Mouse (Mus musculus) heart, embryonic 16.5 days (tissue): ENCODE measurements around the gene Serpinc1. TPM values are rescaled to one million over a fixed set of nuclear protein-coding genes. Genes with fewer than 3 reads are reported as not detected.

Experiments
- ATAC-seq: fragments of 200-750 bp; cut with Nextera tagmentation; replicated peaks from 2 replicates; pipeline ENCODE4 v1.8.0; 2017; ENCODE audit warnings: moderate number of reproducible peaks; ENCODE audit not compliant: insufficient read depth, low FRiP score; ENCODE audit errors: extremely low read depth
- H3K27ac ChIP-seq: fragments of 300-500 bp; sonication (generic); 2 replicates; pipeline ENCODE4 v1.5.1; 2014; ENCODE audit warnings: mild to moderate bottlenecking, low read length, control low read depth, moderate library complexity
- H3K27me3 ChIP-seq: fragments of 300-500 bp; sonication (generic); 2 replicates; pipeline ENCODE4 v1.6.1; 2014; ENCODE audit warnings: low read length, mixed read lengths; ENCODE audit not compliant: control insufficient read depth, insufficient read depth
- H3K36me3 ChIP-seq: fragments of 300-500 bp; sonication (generic); 2 replicates; pipeline ENCODE4 v1.6.1; 2014; ENCODE audit not compliant: control insufficient read depth, insufficient read depth
- H3K4me1 ChIP-seq: fragments of 300-500 bp; sonication (generic); 2 replicates; pipeline ENCODE4 v1.6.1; 2014; ENCODE audit warnings: low read length, mixed read lengths; ENCODE audit not compliant: control insufficient read depth, insufficient read depth
- H3K4me2 ChIP-seq: fragments of 300-500 bp; sonication (generic); 2 replicates; pipeline ENCODE4 v1.6.1; 2014; ENCODE audit warnings: low read depth, mild to moderate bottlenecking, control low read depth, low read length
- H3K4me3 ChIP-seq: fragments of 300-500 bp; sonication (generic); 2 replicates; pipeline ENCODE4 v1.5.1; 2014; ENCODE audit warnings: mild to moderate bottlenecking, control low read depth, low read length
- H3K9ac ChIP-seq: fragments of 300-500 bp; sonication (generic); 2 replicates; pipeline ENCODE4 v1.6.1; 2014; ENCODE audit warnings: low read length, control low read depth
- H3K9me3 ChIP-seq: fragments of 300-500 bp; sonication (generic); replicated peaks from 2 replicates; pipeline ENCODE4 v1.6.1; 2016; ENCODE audit warnings: low read length; ENCODE audit not compliant: control insufficient read depth
- WGBS: fragments of 180-500 bp; shearing (Covaris S2); extraction: QIAGEN DNeasy Blood & Tissue Kit; methylation state at CpG from one replicate; pipeline ENCODE4 v1.1.7; 2014; 5-methylcytosine and 5-hydroxymethylcytosine counted together
- polyA plus RNA-seq: library from polyadenylated mRNA; unstranded; fragments of >200 nt; fragmentation: Nextera tagmentation; extraction: Ambion mirVana; gene quantifications from 2 replicates; pipeline ENCODE4 v1.2.1, GENCODE M21; 2015

The Serpinc1 gene
- polyA plus RNA-seq, 1 experiment from 2014 or later = 2.0 TPM

DNA sequence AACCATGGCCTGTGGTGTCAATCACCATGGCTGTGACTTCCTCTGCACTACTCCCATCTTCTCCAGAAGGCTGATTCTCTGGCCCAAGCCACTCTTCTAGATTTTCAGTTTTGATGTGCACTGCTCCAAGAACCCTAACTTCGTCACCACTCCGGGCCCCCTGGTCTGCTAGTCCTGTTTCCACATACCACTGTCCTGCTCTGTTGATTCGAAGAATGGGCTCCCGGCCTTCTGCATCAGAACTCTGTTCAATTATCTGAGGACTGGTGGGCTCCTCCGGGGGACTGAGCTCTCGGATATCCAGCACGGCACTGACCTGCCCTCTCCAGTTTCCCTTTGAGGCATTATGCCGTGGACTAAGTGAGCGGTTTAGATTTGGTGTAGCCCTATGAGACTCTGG is 53.5 kb downstream of the Serpinc1 start:
- Histone ChIP-seq H3K36me3 (peaks cover 31% of the 10 kb centered on the region), H3K9ac (no peak overlapping the region), H3K4me2 (no peak overlapping the region), H3K27me3 (no peaks in the 10 kb centered on the region), H3K9me3 (no peaks in the 10 kb centered on the region), H3K4me1 (peaks cover 14% of the 10 kb centered on the region), H3K4me3 (no peak overlapping the region), H3K27ac (no peak overlapping the region)
- 94% methylated on average over 9 of the region's 9 CpGs for WGBS
- no peak for ATAC-seq

DNA sequence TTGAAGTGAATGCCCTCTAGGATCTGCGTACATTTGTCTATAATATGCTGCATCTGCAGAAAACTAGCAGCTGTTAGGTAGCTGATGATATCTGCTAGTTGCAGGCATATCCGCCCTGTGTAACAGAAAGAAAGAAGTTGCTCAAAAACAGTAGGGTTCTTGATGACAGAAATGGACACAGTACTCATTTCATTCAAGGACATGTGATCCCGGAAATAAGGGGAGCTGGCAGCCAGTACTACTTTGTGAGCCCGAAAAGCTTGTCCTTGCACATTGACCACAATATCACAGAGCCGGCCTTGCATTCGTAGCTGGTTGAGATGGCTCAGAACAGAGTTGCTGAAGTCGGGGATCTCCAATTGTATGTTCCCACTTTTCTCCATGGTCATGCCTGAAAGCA is 54.0 kb downstream of the Serpinc1 start:
- no peak overlapping the region for H3K4me2 ChIP-seq
- H3K4me1 ChIP-seq = peaks cover 16% of the 10 kb centered on the region
- no peak overlapping the region for H3K9ac ChIP-seq
- no peaks in the 10 kb centered on the region for H3K9me3 ChIP-seq
- WGBS = 88% methylated on average over 7 of the region's 7 CpGs
- H3K36me3 ChIP-seq = peaks cover 32% of the 10 kb centered on the region
- no peak for ATAC-seq
- H3K4me3 ChIP-seq = no peak overlapping the region
- no peak overlapping the region for H3K27ac ChIP-seq
- H3K27me3 ChIP-seq = no peaks in the 10 kb centered on the region

DNA sequence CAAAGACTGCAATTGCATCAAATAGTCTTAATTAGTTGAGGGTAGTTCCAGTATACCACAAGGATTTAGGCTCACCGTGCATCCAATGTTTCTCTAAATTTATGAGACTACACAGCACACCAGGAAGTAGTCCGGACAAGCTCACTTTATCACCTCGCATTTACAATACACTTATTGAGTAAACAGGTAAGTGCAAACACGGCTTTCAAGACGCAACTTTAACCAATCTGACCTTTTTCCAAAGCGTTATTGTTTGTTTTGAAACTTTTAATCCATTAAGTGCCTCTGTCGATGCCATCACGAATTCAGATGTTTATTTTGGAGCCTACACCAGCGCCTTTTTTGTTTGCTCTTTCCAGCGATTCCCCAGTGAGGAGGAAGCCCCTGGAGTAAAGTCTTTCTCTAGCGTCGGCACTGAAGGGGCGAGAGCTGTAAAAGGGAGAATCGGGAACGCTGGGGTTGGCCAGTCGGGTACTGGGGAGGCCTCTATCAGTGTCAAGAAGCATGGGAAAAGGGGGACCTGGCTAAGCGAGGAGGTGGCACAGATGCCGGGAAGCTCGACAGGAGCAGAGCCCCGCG is 55.6 kb downstream of the Serpinc1 start:
- no peaks in the 10 kb centered on the region for H3K27me3 ChIP-seq
- peaks cover 22% of the 10 kb centered on the region for H3K4me1 ChIP-seq
- peak overlapping the region; percentile 74 for H3K4me3 ChIP-seq
- peaks cover 45% of the 10 kb centered on the region for H3K36me3 ChIP-seq
- H3K9me3 ChIP-seq = no peaks in the 10 kb centered on the region
- peak overlapping the region; percentile 84 for H3K4me2 ChIP-seq
- no peak for ATAC-seq
- H3K9ac ChIP-seq = peak overlapping the region; percentile 83
- H3K27ac ChIP-seq = peak overlapping the region; percentile 88
- under 1% methylated on average over 21 of the region's 21 CpGs for WGBS

DNA sequence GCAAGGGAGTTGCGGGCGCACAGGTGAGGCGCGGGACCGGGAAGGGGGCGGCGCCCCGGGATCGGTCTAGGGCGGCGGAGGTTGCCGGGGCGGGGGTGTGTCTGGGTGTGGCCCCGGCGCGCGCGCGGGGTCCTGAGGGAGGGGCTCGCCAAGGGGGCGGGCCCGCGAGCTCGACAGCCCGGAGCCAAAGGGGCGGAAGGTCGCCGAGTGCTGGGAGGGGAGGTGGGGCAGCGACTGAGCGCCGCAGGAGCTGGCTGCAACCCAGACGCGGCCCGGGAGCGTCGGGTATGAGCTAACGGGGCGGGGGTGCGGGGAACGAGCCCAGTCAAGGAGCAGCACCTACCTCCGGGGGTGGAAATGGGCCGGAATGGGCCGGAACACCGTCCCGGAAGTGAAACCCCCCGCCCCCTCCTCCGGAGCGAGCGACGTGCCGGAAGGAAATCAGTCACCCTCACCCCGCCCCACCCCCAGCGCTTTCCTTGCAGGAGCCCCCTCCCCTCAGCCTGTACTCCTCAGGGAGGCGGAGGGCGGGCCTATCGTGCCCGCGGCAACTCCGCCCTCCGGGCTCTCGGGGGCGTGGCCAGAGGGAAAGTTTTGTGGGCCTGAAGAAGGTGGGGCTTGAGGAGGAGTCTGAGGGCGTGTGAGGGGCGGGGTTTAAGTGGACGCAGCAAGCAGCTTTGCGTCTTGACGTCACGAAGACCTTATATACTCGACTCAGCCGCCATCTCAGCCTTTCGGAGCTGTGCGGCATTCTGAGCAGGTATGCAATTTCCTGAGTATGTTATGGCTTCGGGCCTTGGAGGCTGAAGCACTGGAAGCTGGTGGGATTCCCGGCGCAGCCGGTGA is 56.3 kb downstream of the Serpinc1 start, which contains the start of gene Zbtb37:
Gene Zbtb37 (minus strand): TSS at position 415 of the 846 bp plus-strand sequence.
- 1% methylated on average over 70 of the region's 76 CpGs for WGBS

DNA sequence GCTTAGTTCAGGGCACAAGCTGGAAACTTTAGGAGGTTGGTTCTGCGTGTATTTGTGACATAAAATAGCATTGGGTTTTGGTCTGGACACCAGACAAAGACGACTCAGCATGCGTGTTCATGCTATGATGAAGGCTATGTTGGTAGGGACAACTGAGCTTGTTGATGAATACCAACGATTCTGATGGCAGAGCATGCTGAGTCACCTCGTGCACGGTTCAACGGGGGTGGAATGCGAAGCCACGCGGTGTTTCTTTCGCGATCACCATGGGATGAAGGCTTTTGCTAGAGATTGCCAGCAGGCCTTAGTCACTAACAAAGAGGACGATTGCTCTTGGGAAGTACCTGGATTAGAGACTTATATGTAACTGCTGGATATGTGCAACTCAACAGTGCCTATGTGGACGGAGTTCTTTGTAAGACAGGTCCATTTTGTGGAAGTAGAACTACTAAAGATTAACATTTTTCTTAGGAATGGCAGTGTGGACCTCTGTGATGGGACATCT is 56.9 kb downstream of the Serpinc1 start:
- Histone ChIP-seq H3K4me2 (peak overlapping the region; percentile 91), H3K4me1 (peaks cover 22% of the 10 kb centered on the region), H3K27me3 (no peaks in the 10 kb centered on the region), H3K4me3 (peak overlapping the region; percentile 74), H3K36me3 (peaks cover 43% of the 10 kb centered on the region), H3K27ac (peak overlapping the region; percentile 88), H3K9ac (peak overlapping the region; percentile 90), H3K9me3 (no peaks in the 10 kb centered on the region)
- WGBS = 0% methylated on average over 14 of the region's 14 CpGs
- no peak for ATAC-seq

More for the DNA sequence above, 56.3 kb downstream of the Serpinc1 start, which contains the start of gene Zbtb37:
- H3K36me3 ChIP-seq = peaks cover 45% of the 10 kb centered on the region
- H3K4me3 ChIP-seq = peak within 1 kb of the TSS; percentile 74
- peaks cover 22% of the 10 kb centered on the region for H3K4me1 ChIP-seq
- H3K9ac ChIP-seq = peak within 1 kb of the TSS; percentile 90
- peak within 1 kb of the TSS; percentile 91 for H3K4me2 ChIP-seq
- H3K27ac ChIP-seq = peak within 1 kb of the TSS; percentile 88
- H3K9me3 ChIP-seq = no peaks in the 10 kb centered on the region
- no peaks in the 10 kb centered on the region for H3K27me3 ChIP-seq
- peak; percentile 90 for ATAC-seq

DNA sequence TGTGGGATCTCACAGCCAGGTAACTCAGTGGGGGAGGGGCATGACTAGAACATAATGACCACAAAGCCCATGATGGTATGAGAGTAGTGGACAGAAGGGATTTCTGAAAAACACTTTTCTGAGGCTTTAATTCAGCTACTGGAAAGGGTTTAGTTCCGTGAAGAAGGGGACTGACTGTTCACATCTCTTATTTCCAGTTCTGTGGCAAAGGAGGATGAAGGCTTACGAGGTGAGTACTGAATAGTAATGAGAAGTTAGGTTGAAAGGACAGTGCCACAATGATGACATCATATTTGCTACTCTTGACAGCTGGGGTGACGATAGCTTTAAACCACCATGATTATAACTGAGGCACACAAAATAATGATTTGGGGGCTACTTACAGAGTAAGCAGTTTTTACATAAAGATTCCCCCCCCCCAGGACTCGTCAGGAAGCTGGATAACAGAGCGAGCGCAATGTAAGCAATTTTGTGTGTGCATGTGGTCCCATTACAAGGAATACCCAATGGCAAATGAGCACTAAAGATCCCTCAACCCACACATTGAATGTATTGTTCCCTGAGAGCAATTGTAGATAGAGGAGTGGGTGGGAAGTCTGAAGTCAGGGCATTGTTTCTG is 57.5 kb downstream of the Serpinc1 start:
- H3K36me3 ChIP-seq = peaks cover 41% of the 10 kb centered on the region
- H3K27me3 ChIP-seq = no peaks in the 10 kb centered on the region

DNA sequence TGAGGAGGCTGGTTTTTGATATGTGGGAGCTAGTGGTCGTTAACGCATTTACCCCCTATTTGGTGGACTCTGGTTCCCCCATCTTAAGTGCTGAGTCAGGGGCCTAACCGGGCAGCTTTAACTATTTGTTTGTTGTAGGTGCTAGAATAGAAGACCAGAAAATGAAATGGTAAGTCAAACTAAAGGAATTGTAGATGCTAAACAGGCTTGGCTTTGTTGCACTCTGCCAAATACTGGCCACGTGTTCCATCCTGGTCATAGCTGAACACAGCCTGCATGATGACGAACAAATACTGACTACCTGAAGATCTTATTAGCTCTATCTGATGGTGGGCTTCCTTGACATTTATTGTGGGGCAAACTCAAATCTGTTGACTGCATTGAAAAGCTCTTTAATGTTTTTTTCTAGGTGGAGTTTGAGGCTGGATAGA is 58.0 kb downstream of the Serpinc1 start:
- Histone ChIP-seq H3K27ac (peak overlapping the region; percentile 88), H3K4me1 (peaks cover 22% of the 10 kb centered on the region), H3K4me2 (peak overlapping the region; percentile 91), H3K4me3 (peak overlapping the region; percentile 74), H3K9ac (peak overlapping the region; percentile 90), H3K9me3 (no peaks in the 10 kb centered on the region), H3K36me3 (peaks cover 39% of the 10 kb centered on the region), H3K27me3 (no peaks in the 10 kb centered on the region)
- ATAC-seq = no peak
- WGBS = under 1% methylated on average over 5 of the region's 5 CpGs

More for the DNA sequence above, 57.5 kb downstream of the Serpinc1 start:
- H3K9ac ChIP-seq = peak overlapping the region; percentile 90
- peaks cover 22% of the 10 kb centered on the region for H3K4me1 ChIP-seq
- peak overlapping the region; percentile 88 for H3K27ac ChIP-seq
- peak overlapping the region; percentile 91 for H3K4me2 ChIP-seq
- no peaks in the 10 kb centered on the region for H3K9me3 ChIP-seq
- peak overlapping the region; percentile 74 for H3K4me3 ChIP-seq
- under 1% methylated on average over 6 of the region's 6 CpGs for WGBS
- no peak for ATAC-seq

DNA sequence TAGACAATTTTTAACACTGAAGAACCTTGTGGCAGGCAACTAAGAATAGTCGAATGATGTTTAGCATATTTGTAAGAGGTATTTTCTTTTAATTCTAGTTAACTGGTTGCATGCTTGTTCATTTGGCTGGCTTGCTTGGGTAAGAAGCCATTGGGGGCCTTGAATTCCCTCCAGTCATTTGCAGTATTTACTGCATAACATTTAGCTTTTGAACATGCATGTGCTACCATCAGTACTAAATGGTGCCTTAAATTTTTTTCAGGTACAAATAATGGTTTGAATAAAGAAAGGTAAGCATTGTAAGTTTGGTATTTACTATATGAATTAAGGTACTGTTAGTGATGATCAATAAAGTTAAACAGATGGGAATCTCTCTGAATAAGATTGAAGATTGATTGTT is 58.6 kb downstream of the Serpinc1 start:
- peaks cover 36% of the 10 kb centered on the region for H3K36me3 ChIP-seq
- H3K4me1 ChIP-seq = peaks cover 22% of the 10 kb centered on the region
- ATAC-seq = no peak
- no peaks in the 10 kb centered on the region for H3K27me3 ChIP-seq
- 5% methylated on average over 1 of the region's 1 CpGs for WGBS
- peak overlapping the region; percentile 90 for H3K9ac ChIP-seq
- peak overlapping the region; percentile 91 for H3K4me2 ChIP-seq
- peak overlapping the region; percentile 88 for H3K27ac ChIP-seq
- H3K4me3 ChIP-seq = peak overlapping the region; percentile 74
- no peaks in the 10 kb centered on the region for H3K9me3 ChIP-seq
